Mouse (Mus musculus) heart, postnatal 0 days (tissue): ENCODE results near the gene Tmem184b. TPM values are rescaled to one million over a fixed set of nuclear protein-coding genes. Genes with fewer than 3 reads are reported as not detected.

Experiments
- ATAC-seq: fragments of 200-750 bp; cut with Nextera tagmentation; 2 replicates; pipeline ENCODE4 v1.8.0; 2017; ENCODE audit warnings: low read depth, moderate number of reproducible peaks, moderate library complexity; ENCODE audit not compliant: insufficient read depth
- DNase-seq: peaks from one replicate; pipeline ENCODE4 v3.0.0-alpha.2; 2016; ENCODE audit warnings: low spot score
- H3K27ac ChIP-seq: fragments of 300-500 bp; sonication (generic); 2 replicates; pipeline ENCODE4 v1.5.1; 2014; ENCODE audit warnings: low read depth, mild to moderate bottlenecking
- H3K27me3 ChIP-seq: fragments of 300-500 bp; sonication (generic); 2 replicates; pipeline ENCODE4 v1.6.1; 2014; ENCODE audit warnings: low read length, mixed read lengths; ENCODE audit not compliant: control insufficient read depth, insufficient read depth
- H3K36me3 ChIP-seq: fragments of 300-500 bp; sonication (generic); replicated peaks from 2 replicates; pipeline ENCODE4 v1.6.1; 2014; ENCODE audit warnings: low read length, mixed read lengths; ENCODE audit not compliant: control insufficient read depth, insufficient read depth
- H3K4me1 ChIP-seq: fragments of 300-500 bp; sonication (generic); 2 replicates; pipeline ENCODE4 v1.6.1; 2014; ENCODE audit warnings: antibody characterized with exemption; ENCODE audit not compliant: control insufficient read depth, insufficient read depth
- H3K4me2 ChIP-seq: fragments of 300-500 bp; sonication (generic); 2 replicates; pipeline ENCODE4 v1.6.1; 2014; ENCODE audit warnings: low read depth, mild to moderate bottlenecking, low read length, moderate library complexity
- H3K4me3 ChIP-seq: fragments of 300-500 bp; sonication (generic); 2 replicates; pipeline ENCODE4 v1.5.1; 2014; ENCODE audit warnings: low read depth, low read length
- H3K9ac ChIP-seq: fragments of 300-500 bp; sonication (generic); replicated peaks from 2 replicates; pipeline ENCODE4 v1.6.1; 2014; ENCODE audit warnings: low read depth, low read length, mixed read lengths
- H3K9me3 ChIP-seq: fragments of 300-500 bp; sonication (generic); replicated peaks from 2 replicates; pipeline ENCODE4 v1.6.1; 2016; ENCODE audit warnings: low read length; ENCODE audit not compliant: control insufficient read depth
- CTCF ChIP-seq: IDR thresholded peaks from 2 replicates; pipeline ENCODE4 v1.5.1; 2016; ENCODE audit warnings: antibody characterized with exemption, control low read depth, low read depth
- EP300 ChIP-seq: IDR thresholded peaks from 2 replicates; pipeline ENCODE4 v1.6.1; 2016; ENCODE audit warnings: antibody characterized with exemption, low read depth
- WGBS: fragments of 180-500 bp; shearing (Covaris S2); extraction: QIAGEN DNeasy Blood & Tissue Kit; methylation state at CpG from one replicate; pipeline ENCODE4 v1.1.7; 2014; 5-methylcytosine and 5-hydroxymethylcytosine counted together
- polyA plus RNA-seq: library from polyadenylated mRNA; unstranded; fragments of >200 nt; fragmentation: Nextera tagmentation; extraction: Ambion mirVana; gene quantifications from 2 replicates; pipeline ENCODE4 v1.2.1, GENCODE M21; 2015
- total RNA-seq: library from RNA; depleted of rRNA; stranded (reverse); fragments of >200 nt; gene quantifications from 2 replicates; pipeline ENCODE4 v1.2.3, GENCODE M21; 2014; ENCODE audit warnings: low replicate concordance

Gene Tmem184b
- total and polyA plus RNA-seq, 2 experiments from 2014 or later: 31.8 to 70.6 TPM

- H3K4me1 ChIP-seq: peaks cover 35% of the 10 kb centered on the region
- DNase-seq (peak; percentile 80), ATAC-seq (peak; percentile 86)
- H3K27ac ChIP-seq: peak overlapping the region; percentile 71
- no peaks in the 10 kb centered on the region for H3K27me3 ChIP-seq
- no peaks in the 10 kb centered on the region for H3K9me3 ChIP-seq
- WGBS: under 1% methylated on average over 76 of the region's 77 CpGs
- H3K4me3 ChIP-seq: peak overlapping the region; percentile 43
- TF ChIP-seq EP300: no peak
- TF ChIP-seq CTCF: no peak; the same call in 1 of the 2 replicates
- peak overlapping the region; percentile 55 for H3K9ac ChIP-seq
- peak overlapping the region; percentile 77 for H3K4me2 ChIP-seq
- H3K36me3 ChIP-seq: peaks cover 8% of the 10 kb centered on the region
Measured at GRCm38 (mm10) chr15:79357036-79357911, 46.1 kb downstream of the Tmem184b start.

GRCm38 (mm10) chr15:79356481-79356880, 46.9 kb downstream of the Tmem184b start:
- 0 out of 2 replicates have a peak overlapping the region, but pooled peaks have one; percentile 71 for H3K27ac ChIP-seq
- peaks cover under 1% of the 10 kb centered on the region; the same call in 1 of the 2 replicates for H3K36me3 ChIP-seq
- H3K4me3 ChIP-seq: peak overlapping the region; percentile 43
- H3K9ac ChIP-seq: peak overlapping the region; percentile 55
- DNase-seq (no peak), ATAC-seq (no peak)
- no peaks in the 10 kb centered on the region for H3K27me3 ChIP-seq
- no peaks in the 10 kb centered on the region for H3K9me3 ChIP-seq
- H3K4me2 ChIP-seq: peak overlapping the region; percentile 77
- peaks cover 43% of the 10 kb centered on the region for H3K4me1 ChIP-seq
- no peak for TF ChIP-seq EP300
- 74% methylated on average over 8 of the region's 8 CpGs for WGBS

GRCm38 (mm10) chr15:79354619-79355018, 48.8 kb downstream of the Tmem184b start:
- Histone ChIP-seq H3K4me3 (no peak overlapping the region), H3K4me2 (no peak overlapping the region), H3K9ac (no peak overlapping the region), H3K9me3 (no peaks in the 10 kb centered on the region), H3K4me1 (peaks cover 43% of the 10 kb centered on the region), H3K36me3 (no peaks in the 10 kb centered on the region; the same call in 1 of the 2 replicates), H3K27ac (no peak overlapping the region), H3K27me3 (no peaks in the 10 kb centered on the region)
- ATAC-seq: no peak
- 78% methylated on average over 4 of the region's 4 CpGs for WGBS
- no peak for DNase-seq
- no peak for TF ChIP-seq CTCF
- no peak for TF ChIP-seq EP300

- no peaks in the 10 kb centered on the region; the same call in 1 of the 2 replicates for H3K36me3 ChIP-seq
- H3K9me3 ChIP-seq: no peaks in the 10 kb centered on the region
- no peaks in the 10 kb centered on the region for H3K27me3 ChIP-seq
- H3K4me3 ChIP-seq: no peak overlapping the region
- H3K27ac ChIP-seq: no peak overlapping the region
- H3K9ac ChIP-seq: no peak overlapping the region
- WGBS: 80% methylated on average over 5 of the region's 5 CpGs
- no peak for DNase-seq
- no peak for ATAC-seq
- peaks cover 48% of the 10 kb centered on the region for H3K4me1 ChIP-seq
- TF ChIP-seq EP300 (no peak), CTCF (no peak)
- no peak overlapping the region for H3K4me2 ChIP-seq
Measured at GRCm38 (mm10) chr15:79353690-79354305, 49.6 kb downstream of the Tmem184b start.

- Histone ChIP-seq H3K27me3 (no peaks in the 10 kb centered on the region), H3K36me3 (no peaks in the 10 kb centered on the region), H3K4me2 (no peak overlapping the region), H3K4me1 (peaks cover 47% of the 10 kb centered on the region), H3K9me3 (no peaks in the 10 kb centered on the region), H3K9ac (no peak overlapping the region), H3K27ac (no peak overlapping the region), H3K4me3 (no peak overlapping the region)
- 86% methylated on average over 6 of the region's 6 CpGs for WGBS
- no peak for TF ChIP-seq CTCF
- TF ChIP-seq EP300: no peak
- no peak for ATAC-seq
- no peak for DNase-seq
Measured at GRCm38 (mm10) chr15:79352479-79352878, 50.9 kb downstream of the Tmem184b start.
